In the genomic region with DNA sequence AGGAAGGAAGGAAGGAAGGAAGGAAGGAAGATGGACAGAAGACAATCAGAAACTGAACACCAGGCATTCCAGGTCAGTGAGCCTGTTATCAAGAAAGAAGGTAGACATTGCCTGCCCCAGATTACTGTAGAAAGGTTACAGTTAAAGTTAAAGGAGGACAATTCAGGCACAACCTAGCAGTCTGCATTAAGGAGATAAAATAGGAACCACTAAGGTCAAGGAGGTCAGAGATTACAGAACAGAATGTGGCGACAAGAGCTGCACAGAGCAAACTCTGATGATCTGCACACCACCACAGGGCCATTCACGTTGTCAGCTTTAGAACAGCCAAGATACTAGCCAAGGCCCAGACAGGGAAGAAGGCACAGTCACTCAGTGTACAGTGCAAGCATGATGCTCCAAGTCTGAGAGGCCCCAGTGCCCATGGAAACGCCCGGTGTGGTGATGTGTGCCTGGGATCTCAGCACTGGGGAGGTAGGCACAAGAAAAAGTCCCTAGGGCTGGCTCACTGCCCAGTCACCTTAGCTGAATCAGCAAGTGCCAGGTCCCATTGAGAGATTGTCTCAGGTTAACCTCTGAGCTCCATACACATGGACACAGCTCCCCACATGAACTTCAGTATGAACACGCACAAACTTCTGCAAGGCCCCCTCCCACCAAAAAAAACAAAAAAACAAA, we compare ENCODE assay signal across 12 mouse cellular contexts. TPM values are rescaled to one million over a fixed set of nuclear protein-coding genes. Genes with fewer than 3 reads are reported as not detected.
DNase-seq lines count a peak whose midpoint lies in the region; ATAC-seq lines count a peak whose summit lies in the region.
"Had no signal": no experiment of that assay in that cellular context is flagged by ENCODE, and none has a peak within 500 bp of the region (broad histone marks: within the 10 kb centered on the region; RNA-seq: fewer than 3 reads in every experiment).

No protein-coding gene starts in this region.

- ATAC-seq in stomach, embryonic 14.5 days (ENCODE audit: insufficient number of reproducible peaks, insufficient read depth, low FRiP score, low read depth), result peak; percentile 46; the same call in 1 of the 2 replicates
- ATAC-seq in CD4-positive, CD25-positive, alpha-beta regulatory T cell, adult 4 months, result no peak

- H3K27me3 ChIP-seq in stomach, embryonic 14.5 days (ENCODE audit: control insufficient read depth, insufficient read depth, low read length), result no peaks in the 10 kb centered on the region
- H3K27me3 ChIP-seq: limb, embryonic 12.5 days; neural tube, embryonic 12.5 days had no signal

- peaks cover 19% of the 10 kb centered on the region for H3K36me3 ChIP-seq in stomach, embryonic 14.5 days (ENCODE audit: control insufficient read depth, insufficient read depth, low read length)

- intact Hi-C loops in left cerebral cortex, postnatal 4 days (cut with DNase I), result no loop called here

- no peak overlapping the region for H3K9ac ChIP-seq in stomach, embryonic 14.5 days (replicated peaks; ENCODE audit: low read depth, low read length)
- H3K9ac ChIP-seq: limb, embryonic 12.5 days; neural tube, embryonic 12.5 days had no signal

- H3K4me3 ChIP-seq in stomach, embryonic 14.5 days (ENCODE audit: low read depth, low read length), result no peak overlapping the region
- H3K4me3 ChIP-seq: erythroblast, embryonic 14.5 days; limb, embryonic 12.5 days; neural tube, embryonic 12.5 days had no signal

- 86% methylated on average over 5 of the region's 5 CpGs for WGBS in stomach, embryonic 14.5 days

- DNase-seq in adrenal gland, postnatal 10 days, result peak; percentile 13
- DNase-seq in adrenal gland, adult (ENCODE audit: inconsistent age in 2 of 2, low spot score in 1 of 2), result no peak
- peak; percentile 10 for DNase-seq in left cerebral cortex, postnatal 4 days
- no peak for DNase-seq in left cerebral cortex, adult 9 months (ENCODE audit: low spot score in 2 of 2)
- DNase-seq in kidney, postnatal 10 days, result peak; percentile 24
- no peak for DNase-seq in thymus, adult 18-20 months
- DNase-seq: cerebellum, adult 9-10 months had no signal

- no peaks in the 10 kb centered on the region for H3K4me1 ChIP-seq in stomach, embryonic 14.5 days (ENCODE audit: control insufficient read depth, insufficient read depth, low read length)
- H3K4me1 ChIP-seq: limb, embryonic 12.5 days; neural tube, embryonic 12.5 days had no signal

- no peaks in the 10 kb centered on the region for H3K9me3 ChIP-seq in stomach, embryonic 14.5 days (ENCODE audit: control insufficient read depth, low read depth, low read length)
- H3K9me3 ChIP-seq: limb, embryonic 12.5 days; neural tube, embryonic 12.5 days had no signal

- no peak overlapping the region for H3K4me2 ChIP-seq in stomach, embryonic 14.5 days (replicated peaks; ENCODE audit: low read depth, low read length)
- H3K4me2 ChIP-seq: limb, embryonic 12.5 days; neural tube, embryonic 12.5 days had no signal

- H3K27ac ChIP-seq in stomach, embryonic 14.5 days (ENCODE audit: low read length), result no peak overlapping the region
- H3K27ac ChIP-seq: limb, embryonic 12.5 days; neural tube, embryonic 12.5 days had no signal

RNA-seq across cellular contexts. Expression of a gene that starts 38.9 kb away (rescaled TPM):
- total RNA-seq in adrenal gland, postnatal 10 days (2021), result 10 to 100 TPM; 43.6 to 67.2 TPM
- 10 to 100 TPM; 89.1 to 93.2 TPM for total RNA-seq in left cerebral cortex, postnatal 4 days (2021)
- 124 and 133 TPM in 2 replicates for polyA plus RNA-seq in stomach, embryonic 14.5 days (2014; fragmentation: Nextera tagmentation; extraction: Ambion mirVana)
- polyA plus RNA-seq in CD4-positive, CD25-positive, alpha-beta regulatory T cell, adult 4 months (2017; shearing (Covaris generic)), result 10 to 100 TPM; 65.6 to 66.1 TPM

Comparison
In these comparisons a context has a peak if more than half of its experiments do, and no peak if none do; other contexts are left out.
1. DNase-seq: peak in adrenal gland, postnatal 10 days (single experiment), left cerebral cortex, postnatal 4 days (single experiment) and kidney, postnatal 10 days (single experiment); none in adrenal gland, adult (0 of 2), left cerebral cortex, adult 9 months (0 of 2) and thymus, adult 18-20 months (0 of 2).